9 mouse cellular contexts compared by ENCODE assay signal in the genomic region with DNA sequence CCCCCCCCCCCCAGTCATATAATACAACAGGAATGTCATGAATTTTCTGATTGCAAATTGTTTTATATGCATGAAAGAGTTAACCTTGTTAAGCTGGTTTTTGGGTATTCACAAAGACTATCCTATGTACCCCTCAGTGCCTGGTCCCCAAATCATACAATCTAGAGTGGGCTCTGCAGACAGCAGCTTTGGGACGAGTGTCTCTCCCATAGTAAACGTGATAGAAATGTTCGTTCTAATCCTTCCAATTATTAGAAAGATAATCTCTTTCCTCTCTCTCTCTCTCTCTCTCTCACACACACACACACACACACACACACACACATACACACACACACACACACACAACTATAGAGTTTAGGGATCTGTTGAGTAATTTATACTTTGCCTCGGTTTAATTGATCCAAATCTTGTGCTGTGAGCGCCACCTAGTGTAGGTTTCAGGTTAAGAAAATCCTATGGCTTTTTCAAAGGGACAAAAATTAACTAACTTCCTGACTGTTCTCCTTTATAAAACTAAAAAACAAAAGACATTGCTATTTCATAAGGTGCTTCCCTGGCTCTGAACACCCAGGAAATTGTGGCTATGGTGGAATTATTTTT. TPM values are rescaled to one million over a fixed set of nuclear protein-coding genes. Genes with fewer than 3 reads are reported as not detected.
A peak's percentile ranks its signal among the peaks of the same experiment; 100 is the strongest.
DNase-seq lines count a peak whose midpoint lies in the region; ATAC-seq and TF ChIP-seq lines count a peak whose summit lies in the region.
"Had no signal": no experiment of that assay in that cellular context is flagged by ENCODE, and none has a peak within 500 bp of the region (broad histone marks: within the 10 kb centered on the region; RNA-seq: fewer than 3 reads in every experiment).

No protein-coding gene starts in this region.

- no peak overlapping the region; the same call in 1 of the 2 replicates for H3K9ac ChIP-seq in heart, adult 2 months (ENCODE audit: low read depth, low read length)
- no peak overlapping the region for H3K9ac ChIP-seq in lung, embryonic 16.5 days (ENCODE audit: low read length)
- H3K9ac ChIP-seq: neural tube, embryonic 13.5 days had no signal

- no peaks in the 10 kb centered on the region for H3K79me2 ChIP-seq in heart, adult 2 months (replicated peaks; ENCODE audit: control insufficient read depth, insufficient read depth, low read length)

- no peak overlapping the region for H3K27ac ChIP-seq in heart, adult 2 months
- no peak overlapping the region for H3K27ac ChIP-seq in lung, embryonic 16.5 days (ENCODE audit: low read length)
- H3K27ac ChIP-seq in small intestine, adult 2 months (ENCODE audit: insufficient read depth, low read depth, low read length) = peak overlapping the region; percentile 95
- H3K27ac ChIP-seq: neural tube, embryonic 13.5 days had no signal

- peak; percentile 73 for TF ChIP-seq CTCF in heart, adult 2 months (IDR thresholded peaks at IDR 0.05)
- no peak for TF ChIP-seq CTCF in small intestine, adult 2 months (IDR thresholded peaks at IDR 0.05; ENCODE audit: extremely low read depth, insufficient read length, insufficient replicate concordance, low read depth, low read length)

- TF ChIP-seq EP300 in heart, adult 2 months (IDR thresholded peaks at IDR 0.05; ENCODE audit: insufficient read depth, low read depth, low read length) = no peak

- TF ChIP-seq POLR2A in heart, adult 2 months (IDR thresholded peaks at IDR 0.05; ENCODE audit: insufficient read depth, low read depth, low read length) = no peak
- no peak for TF ChIP-seq POLR2A in small intestine, adult 2 months (IDR thresholded peaks at IDR 0.05; ENCODE audit: low read depth, low read length)

- no peaks in the 10 kb centered on the region for H3K9me3 ChIP-seq in lung, embryonic 16.5 days (ENCODE audit: control insufficient read depth, low read length)
- H3K9me3 ChIP-seq: neural tube, embryonic 13.5 days had no signal

- DNase-seq in adrenal gland, adult 18-20 months (ENCODE audit: low spot score in 2 of 2) = peak; percentile 34 to 42
- no peak for DNase-seq in adrenal gland, adult 8-10 months
- peak; percentile 74 for DNase-seq in 3T3-L1 (ENCODE audit: low read depth, low spot score)
- peak; percentile 11 for DNase-seq in c-Kit-positive CD71-positive TER-119-negative erythroid progenitor cells, embryonic 14.5 days (ENCODE audit: low read depth)
- DNase-seq in heart, adult 2 months = no peak
- peak; percentile 50 for DNase-seq in large intestine, adult 2 months (ENCODE audit: low read depth, low spot score)

- peak; percentile 41; the same call in 1 of the 2 replicates for ATAC-seq in lung, embryonic 16.5 days (ENCODE audit: low read depth)

- intact Hi-C loops in heart, adult 2 months (cut with DNase I) = loop anchor here (2.0 to 10.0 kb wide), 3 partner anchors 225 to 1241 kb away; no protein-coding TSS in a partner anchor

- H3K4me1 ChIP-seq in heart, adult 2 months (ENCODE audit: control insufficient read depth, insufficient read depth, low read length) = no peaks in the 10 kb centered on the region
- no peaks in the 10 kb centered on the region; the same call in 1 of the 2 replicates for H3K4me1 ChIP-seq in lung, embryonic 16.5 days (replicated peaks; ENCODE audit: control insufficient read depth, insufficient read depth, low read length)
- peaks cover 16% of the 10 kb centered on the region for H3K4me1 ChIP-seq in small intestine, adult 2 months (ENCODE audit: control insufficient read depth, insufficient read depth, insufficient read length, low read length)
- H3K4me1 ChIP-seq: neural tube, embryonic 13.5 days had no signal

- no peaks in the 10 kb centered on the region for H3K27me3 ChIP-seq in heart, adult 2 months (ENCODE audit: control insufficient read depth, insufficient read depth, low read length)
- no peaks in the 10 kb centered on the region; the same call in 1 of the 2 replicates for H3K27me3 ChIP-seq in lung, embryonic 16.5 days (ENCODE audit: control insufficient read depth, insufficient read depth, low read depth, low read length)
- no peaks in the 10 kb centered on the region for H3K27me3 ChIP-seq in small intestine, adult 2 months (ENCODE audit: control insufficient read depth, insufficient read depth, low read length)
- H3K27me3 ChIP-seq: neural tube, embryonic 13.5 days had no signal

- WGBS in heart, adult 2 months = 15% methylated on average over 5 of the region's 5 CpGs
- 29% methylated on average over 5 of the region's 5 CpGs for WGBS in large intestine, adult 2 months
- WGBS in lung, embryonic 16.5 days = 24% methylated on average over 5 of the region's 5 CpGs
- WGBS in small intestine, adult 2 months = 10% methylated on average over 5 of the region's 5 CpGs

- H3K4me2 ChIP-seq in lung, embryonic 16.5 days (ENCODE audit: low read depth, low read length) = peak overlapping the region; percentile 39
- H3K4me2 ChIP-seq: neural tube, embryonic 13.5 days had no signal

- no peak overlapping the region; the same call in 1 of the 2 replicates for H3K4me3 ChIP-seq in heart, adult 2 months
- H3K4me3 ChIP-seq in lung, embryonic 16.5 days (ENCODE audit: low read length) = no peak overlapping the region
- no peak overlapping the region for H3K4me3 ChIP-seq in small intestine, adult 2 months (ENCODE audit: low read depth, low read length)
- H3K4me3 ChIP-seq: neural tube, embryonic 13.5 days had no signal

- H3K36me3 ChIP-seq in heart, adult 2 months (ENCODE audit: control insufficient read depth, insufficient read depth, low read length) = no peaks in the 10 kb centered on the region
- no peaks in the 10 kb centered on the region for H3K36me3 ChIP-seq in lung, embryonic 16.5 days (ENCODE audit: control insufficient read depth, insufficient read depth, low read length)
- no peaks in the 10 kb centered on the region for H3K36me3 ChIP-seq in small intestine, adult 2 months (ENCODE audit: control insufficient read depth, insufficient read depth, low read length)
- H3K36me3 ChIP-seq: neural tube, embryonic 13.5 days had no signal

RNA-seq across cellular contexts. Expression of gene Epb41l3, which starts 30.4 kb away (rescaled TPM):
- 10 to 100 TPM; 16.2 to 24.2 TPM for total RNA-seq in adrenal gland, adult 18-20 months (2021)
- total RNA-seq in adrenal gland, adult 8-10 months (2022) = 10 to 100 TPM; 25.6 to 50.2 (median 31.1) TPM
- 10 to 100 TPM; 13.5 TPM for total RNA-seq in heart, adult 2 months (2021)
- 3.0 and 6.4 TPM in 2 replicates for polyA plus RNA-seq in heart, adult 2 months (2012; rRNA removed)
- 37.9 and 163 TPM in 2 replicates for polyA plus RNA-seq in large intestine, adult 2 months (2012; rRNA removed)
- polyA plus RNA-seq in lung, embryonic 16.5 days (2015; fragmentation: Nextera tagmentation; extraction: Ambion mirVana) = 46.8 and 52.1 TPM in 2 replicates
- 38.1 and 176 TPM in 2 replicates for polyA plus RNA-seq in small intestine, adult 2 months (2012; rRNA removed)

Comparison
In these comparisons a context has a peak if more than half of its experiments do, and no peak if none do; other contexts are left out.
1. DNase-seq: peak in adrenal gland, adult 18-20 months (2 of 2), 3T3-L1 (single experiment), c-Kit-positive CD71-positive TER-119-negative erythroid progenitor cells, embryonic 14.5 days (single experiment) and large intestine, adult 2 months (single experiment); none in adrenal gland, adult 8-10 months (single experiment) and heart, adult 2 months (0 of 2).